Mouse (Mus musculus) heart, postnatal 0 days (tissue): ENCODE measurements around the gene Hexim1.

ENCODE experiments used
- CTCF ChIP-seq: IDR thresholded peaks from 2 replicates; pipeline ENCODE4 v1.5.1; 2016; ENCODE audit warnings: antibody characterized with exemption, control low read depth, low read depth
- EP300 ChIP-seq: IDR thresholded peaks from 2 replicates; pipeline ENCODE4 v1.6.1; 2016; ENCODE audit warnings: antibody characterized with exemption, low read depth

GRCm38 (mm10) chr11:103144309-103145285 lies 28.6 kb downstream of the Hexim1 start:
- TF ChIP-seq CTCF (no peak), EP300 (no peak)
